Mouse (Mus musculus): ENCODE measurements around the gene Dnal1.

- TF ChIP-seq POLR2A (IDR thresholded peaks at IDR 0.05; ENCODE audit: borderline replicate concordance, extremely low read depth, insufficient read depth, insufficient read length, poor library complexity, severe bottlenecking) (no peak), CTCF (IDR thresholded peaks at IDR 0.05; ENCODE audit: borderline replicate concordance, extremely low read depth, insufficient read depth, insufficient read length) (no peak)
Measured at GRCm38 (mm10) chr12:84107012-84107411, 7.2 kb upstream of the Dnal1 start.
